Mouse (Mus musculus) spleen, adult 2 months (tissue): ENCODE measurements at regions not wholly inside any gene's neighbourhood (a gene's known extent, or its start where the extent isn't known, plus 50 kb on each side); places are given as distances from the start of the nearest gene placed in this dataset.

ENCODE experiments used
- DNase-seq, 2 experiments: peaks; one replicate each; pipeline versions ENCODE4 v3.0.0 to v3.0.0-alpha.2; 2012 to 2021; ENCODE audit warnings: low spot score in 2 of 2, low read depth in 1 of 2
- H3K27ac ChIP-seq: fragments of 200-500 bp; 2 replicates; pipeline ENCODE4 v1.5.1; 2012; ENCODE audit warnings: low read length, inconsistent platforms; ENCODE audit not compliant: insufficient read depth
- H3K27me3 ChIP-seq: fragments of 200-500 bp; 2 replicates; pipeline ENCODE4 v1.6.1; 2012; ENCODE audit warnings: mild to moderate bottlenecking, moderate library complexity, low read length, inconsistent platforms; ENCODE audit not compliant: control insufficient read depth, insufficient read depth
- H3K36me3 ChIP-seq: fragments of 200-500 bp; 2 replicates; pipeline ENCODE4 v1.6.1; 2012; ENCODE audit warnings: mild to moderate bottlenecking, low read length, inconsistent platforms; ENCODE audit not compliant: control insufficient read depth, insufficient read depth
- H3K4me1 ChIP-seq: fragments of 200-500 bp; 2 replicates; pipeline ENCODE4 v1.6.1; 2011; ENCODE audit warnings: inconsistent platforms; ENCODE audit not compliant: control insufficient read depth, insufficient read depth, insufficient read length
- H3K4me3 ChIP-seq: fragments of 200-500 bp; 2 replicates; pipeline ENCODE4 v1.5.1; 2011; ENCODE audit warnings: mild to moderate bottlenecking, inconsistent platforms; ENCODE audit not compliant: insufficient read depth, insufficient read length; ENCODE audit errors: extremely low read depth
- CTCF ChIP-seq: fragments of 200-500 bp; IDR thresholded peaks from 2 replicates; pipeline ENCODE4 v1.5.1; 2011; ENCODE audit warnings: mild to moderate bottlenecking, inconsistent platforms; ENCODE audit not compliant: insufficient read depth, insufficient read length, insufficient replicate concordance; ENCODE audit errors: extremely low read depth
- POLR2A ChIP-seq: fragments of 200-500 bp; IDR thresholded peaks from 2 replicates; pipeline ENCODE4 v1.6.1; 2011; ENCODE audit warnings: low read depth, low read length, inconsistent platforms
- WGBS: fragments of 180-500 bp; shearing (Covaris S2); methylation state at CpG from one replicate; pipeline ENCODE4 v1.1.7; 2018; 5-methylcytosine and 5-hydroxymethylcytosine counted together

- Histone ChIP-seq H3K27me3 (peaks cover 2% of the 10 kb centered on the region; the same call in 1 of the 2 replicates), H3K27ac (no peak overlapping the region), H3K4me1 (peaks cover 4% of the 10 kb centered on the region; the same call in 1 of the 2 replicates), H3K4me3 (no peak overlapping the region), H3K36me3 (no peaks in the 10 kb centered on the region)
- DNase-seq, result no peak
- no peak for TF ChIP-seq POLR2A
- TF ChIP-seq CTCF, result no peak
- WGBS, result 32% methylated on average over 15 of the region's 18 CpGs
Measured at GRCm38 (mm10) chr14:76695691-76696355, 139.1 kb upstream of the Serp2 start.

- H3K36me3 ChIP-seq, result no peaks in the 10 kb centered on the region
- no peak overlapping the region for H3K27ac ChIP-seq
- no peak overlapping the region for H3K4me3 ChIP-seq
- no peak for DNase-seq
- TF ChIP-seq CTCF (no peak), POLR2A (no peak)
- peaks cover 2% of the 10 kb centered on the region; the same call in 1 of the 2 replicates for H3K27me3 ChIP-seq
- peaks cover 4% of the 10 kb centered on the region; the same call in 1 of the 2 replicates for H3K4me1 ChIP-seq
- 18% methylated on average over 8 of the region's 8 CpGs for WGBS
Measured at GRCm38 (mm10) chr14:76694894-76695293, 138.2 kb upstream of the Serp2 start.

- Histone ChIP-seq H3K36me3 (no peaks in the 10 kb centered on the region), H3K27ac (no peak overlapping the region), H3K4me3 (no peak overlapping the region), H3K27me3 (peaks cover 2% of the 10 kb centered on the region; the same call in 1 of the 2 replicates), H3K4me1 (peaks cover 3% of the 10 kb centered on the region; the same call in 1 of the 2 replicates)
- no peak for DNase-seq
- WGBS, result 23% methylated on average over 15 of the region's 15 CpGs
- TF ChIP-seq CTCF, result no peak
- TF ChIP-seq POLR2A, result no peak
Measured at GRCm38 (mm10) chr14:76693351-76694317, 136.9 kb upstream of the Serp2 start.

GRCm38 (mm10) chr14:76687971-76688407, 131.3 kb upstream of the Serp2 start:
- TF ChIP-seq CTCF, result no peak
- TF ChIP-seq POLR2A, result no peak
- Histone ChIP-seq H3K27me3 (no peaks in the 10 kb centered on the region), H3K4me1 (peaks cover 15% of the 10 kb centered on the region; the same call in 1 of the 2 replicates), H3K36me3 (no peaks in the 10 kb centered on the region), H3K4me3 (no peak overlapping the region; the same call in 1 of the 2 replicates), H3K27ac (no peak overlapping the region)
- WGBS, result under 1% methylated on average over 10 of the region's 10 CpGs
- no peak for DNase-seq

GRCm38 (mm10) chr14:76686762-76687453, 130.2 kb upstream of the Serp2 start:
- peaks cover 15% of the 10 kb centered on the region; the same call in 1 of the 2 replicates for H3K4me1 ChIP-seq
- whole genome bisulfite sequencing, result 42% methylated on average over 9 of the region's 9 CpGs

More at GRCm38 (mm10) chr14:76686762-76687453, 130.2 kb upstream of the Serp2 start:
- no peaks in the 10 kb centered on the region for H3K27me3 ChIP-seq
- no peak for TF ChIP-seq CTCF
- TF ChIP-seq POLR2A, result no peak
- no peak for DNase-seq
- H3K36me3 ChIP-seq, result no peaks in the 10 kb centered on the region
- no peak overlapping the region for H3K27ac ChIP-seq
- H3K4me3 ChIP-seq, result no peak overlapping the region
